ENCODE assay signal across 21 mouse cellular contexts in the genomic region with DNA sequence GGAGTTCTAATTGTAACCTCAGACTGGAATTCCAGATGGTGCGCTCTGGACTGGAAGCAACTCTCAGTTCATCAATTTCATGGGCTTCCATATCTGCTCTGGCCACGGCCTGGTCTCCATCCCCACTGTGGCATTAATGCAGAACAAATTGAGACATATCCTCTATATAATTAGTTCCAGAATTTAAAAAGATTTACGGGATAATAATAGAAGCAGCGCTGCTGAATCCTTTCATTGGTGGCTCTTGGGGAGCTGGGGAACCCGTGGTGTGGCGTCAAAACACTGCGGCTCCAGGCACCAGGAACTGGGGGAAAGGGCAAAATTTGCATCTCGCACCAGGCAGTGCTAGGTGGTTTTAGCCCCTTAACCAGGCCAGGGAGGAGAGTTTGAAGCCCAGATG. TPM values are rescaled to one million over a fixed set of nuclear protein-coding genes. Genes with fewer than 3 reads are reported as not detected.
DNase-seq lines count a peak whose midpoint lies in the region; ATAC-seq and TF ChIP-seq lines count a peak whose summit lies in the region.
"Had no signal": no experiment of that assay in that cellular context is flagged by ENCODE, and none has a peak within 500 bp of the region (broad histone marks: within the 10 kb centered on the region; RNA-seq: fewer than 3 reads in every experiment).

No protein-coding gene starts in this region.

- no peaks in the 10 kb centered on the region for H3K36me3 ChIP-seq in heart, embryonic 11.5 days (ENCODE audit: control insufficient read depth, insufficient read depth, low read length)
- no peaks in the 10 kb centered on the region for H3K36me3 ChIP-seq in lung, embryonic 14.5 days (ENCODE audit: insufficient read depth)
- H3K36me3 ChIP-seq: hindbrain, embryonic 15.5 days; liver, embryonic 13.5 days had no signal

- H3K4me3 ChIP-seq in heart, embryonic 11.5 days (ENCODE audit: low read depth, low read length) = no peak overlapping the region
- no peak overlapping the region for H3K4me3 ChIP-seq in lung, embryonic 14.5 days (ENCODE audit: low read depth, low read length)
- H3K4me3 ChIP-seq: hindbrain, embryonic 15.5 days had no signal

- H3K4me2 ChIP-seq in heart, embryonic 11.5 days = no peak overlapping the region
- H3K4me2 ChIP-seq in lung, embryonic 14.5 days = no peak overlapping the region
- H3K4me2 ChIP-seq: hindbrain, embryonic 15.5 days had no signal

- no peak for TF ChIP-seq CTCF in lung, embryonic 14.5 days (IDR thresholded peaks at IDR 0.05; ENCODE audit: low read depth)

- H3K27me3 ChIP-seq in heart, embryonic 11.5 days (ENCODE audit: control insufficient read depth, insufficient read depth, low read length) = peaks cover 73% of the 10 kb centered on the region
- H3K27me3 ChIP-seq in lung, embryonic 14.5 days (ENCODE audit: insufficient read depth, low read length) = peaks cover 93% of the 10 kb centered on the region
- H3K27me3 ChIP-seq: CH12.LX had no signal

- H3K4me1 ChIP-seq in heart, embryonic 11.5 days (ENCODE audit: control insufficient read depth, insufficient read depth, low read length) = peaks cover 7% of the 10 kb centered on the region; the same call in 1 of the 2 replicates
- no peaks in the 10 kb centered on the region; the same call in 1 of the 2 replicates for H3K4me1 ChIP-seq in lung, embryonic 14.5 days (ENCODE audit: insufficient read depth)

- H3K9me3 ChIP-seq in heart, embryonic 11.5 days (replicated peaks; ENCODE audit: control insufficient read depth, low read length) = no peaks in the 10 kb centered on the region
- H3K9me3 ChIP-seq in lung, embryonic 14.5 days (ENCODE audit: low read depth, low read length) = no peaks in the 10 kb centered on the region
- H3K9me3 ChIP-seq: hindbrain, embryonic 15.5 days; liver, embryonic 13.5 days had no signal

- no peak for ATAC-seq in heart, embryonic 11.5 days (replicated peaks; ENCODE audit: insufficient number of reproducible peaks, low FRiP score, low TSS enrichment)
- no peak for ATAC-seq in lung, embryonic 14.5 days (ENCODE audit: insufficient read depth)
- no peak for ATAC-seq in frontal cortex, adult (ENCODE audit: low TSS enrichment)
- ATAC-seq: lung, postnatal 0 days had no signal

- 5% methylated on average over 8 of the region's 8 CpGs for WGBS in heart, embryonic 11.5 days (ENCODE audit: insufficient replicate concordance)
- WGBS in lung, embryonic 14.5 days = 4% methylated on average over 8 of the region's 8 CpGs

- DNase-seq in heart, adult 11 months = peak; percentile 42
- peak; percentile 24 for DNase-seq in lung, embryonic 14.5 days
- no peak for DNase-seq in lung, postnatal 36 days
- DNase-seq in embryo, embryonic 10 days (ENCODE audit: low spot score) = peak; percentile 65
- DNase-seq in mesoderm, embryonic 11.5 days (ENCODE audit: low read depth, low spot score) = peak; percentile 74
- no peak for DNase-seq in spleen, adult 18-20 months
- DNase-seq: adrenal gland, adult 8-10 months; heart, postnatal 10 days; kidney, adult 11 months; layer of hippocampus, postnatal 36 days; left cerebral cortex, postnatal 4 days; liver, embryonic 13.5 days; right cerebral cortex, postnatal 25 days; thymus, postnatal 25 days had no signal

- no peak overlapping the region for H3K27ac ChIP-seq in heart, embryonic 11.5 days (ENCODE audit: low read depth, low read length)
- no peak overlapping the region for H3K27ac ChIP-seq in lung, embryonic 14.5 days (ENCODE audit: low read depth)
- H3K27ac ChIP-seq: hindbrain, embryonic 15.5 days; liver, embryonic 13.5 days had no signal

- H3K9ac ChIP-seq in heart, embryonic 11.5 days (ENCODE audit: low read depth, low read length) = no peak overlapping the region
- no peak overlapping the region for H3K9ac ChIP-seq in lung, embryonic 14.5 days
- H3K9ac ChIP-seq: hindbrain, embryonic 15.5 days; liver, embryonic 13.5 days had no signal

RNA-seq across cellular contexts. Expression of a gene that starts 4.1 kb away (rescaled TPM):
- 32.9 and 37.5 TPM in 2 replicates for polyA plus RNA-seq in heart, embryonic 11.5 days (2014; fragmentation: Nextera tagmentation; extraction: Ambion mirVana)
- polyA plus RNA-seq in lung, embryonic 14.5 days (2014; fragmentation: Nextera tagmentation; extraction: Ambion mirVana) = 8.9 and 9.0 TPM in 2 replicates

RNA-seq across cellular contexts. Expression of a gene that starts 30.4 kb away (rescaled TPM):
- polyA plus RNA-seq in heart, embryonic 11.5 days (2014; fragmentation: Nextera tagmentation; extraction: Ambion mirVana) = not detected in 2 replicates
- polyA plus RNA-seq in lung, embryonic 14.5 days (2014; fragmentation: Nextera tagmentation; extraction: Ambion mirVana) = not detected in 2 replicates
- polyA plus RNA-seq: embryonic facial prominence, embryonic 14.5 days; frontal cortex, adult 2 months; hindbrain, embryonic 15.5 days; liver, embryonic 13.5 days; lung, postnatal 0 days had no signal

Comparison
In these comparisons a context has a peak if more than half of its experiments do, and no peak if none do; other contexts are left out.
1. DNase-seq: peak in heart, adult 11 months (single experiment), lung, embryonic 14.5 days (single experiment), embryo, embryonic 10 days (single experiment) and mesoderm, embryonic 11.5 days (single experiment); none in lung, postnatal 36 days (single experiment) and spleen, adult 18-20 months (0 of 2).